Mouse (Mus musculus): Measurements from ENCODE around the gene Postn. TPM values are rescaled to one million over a fixed set of nuclear protein-coding genes. Genes with fewer than 3 reads are reported as not detected.

Gene Postn
- polyA plus RNA-seq, 1 experiment from 2014 or later, result 30.5 TPM

DNA sequence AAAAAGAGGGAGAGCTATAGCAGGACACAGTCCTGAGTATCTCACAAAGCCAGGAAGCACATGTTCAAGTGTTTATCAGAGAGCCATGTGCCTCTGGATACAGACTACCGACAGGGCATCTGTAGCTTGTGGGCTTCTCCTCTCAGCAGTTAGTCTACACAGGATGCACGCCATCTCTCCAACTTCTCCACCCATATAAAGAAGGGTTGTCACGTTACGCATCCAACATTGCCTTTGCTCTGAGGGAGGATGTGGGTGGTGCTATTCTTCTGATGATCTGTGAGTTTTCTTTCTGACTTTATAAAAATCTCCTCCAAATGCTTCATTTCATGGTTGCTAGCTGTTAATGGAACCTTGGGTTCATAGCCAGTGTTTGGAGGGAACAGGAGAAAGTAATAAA is 63.2 kb downstream of the Postn start:
- no peaks in the 10 kb centered on the region for H3K36me3 ChIP-seq (ENCODE audit: control insufficient read depth, insufficient read depth, low read length)
- H3K4me2 ChIP-seq (replicated peaks; ENCODE audit: low read depth, low read length), result no peak overlapping the region
- WGBS, result 92% methylated on average over 4 of the region's 4 CpGs
- no peaks in the 10 kb centered on the region for H3K27me3 ChIP-seq (ENCODE audit: control insufficient read depth, insufficient read depth, low read length)
- DNase-seq (ENCODE audit: low spot score) (no peak), ATAC-seq (ENCODE audit: low FRiP score) (no peak)
- H3K4me3 ChIP-seq (ENCODE audit: low read depth, low read length), result no peak overlapping the region
- H3K27ac ChIP-seq (ENCODE audit: low read depth, low read length), result no peak overlapping the region
- H3K9ac ChIP-seq (ENCODE audit: low read depth, low read length), result no peak overlapping the region
- H3K9me3 ChIP-seq (ENCODE audit: control insufficient read depth, low read length), result no peaks in the 10 kb centered on the region
- H3K4me1 ChIP-seq (replicated peaks; ENCODE audit: control insufficient read depth, insufficient read depth, low read length), result no peaks in the 10 kb centered on the region

GRCm38 (mm10) chr3:54431663-54432062 is 70.8 kb downstream of the Postn start:
- Histone ChIP-seq H3K9me3 (ENCODE audit: control insufficient read depth, low read length) (no peaks in the 10 kb centered on the region), H3K36me3 (ENCODE audit: control insufficient read depth, insufficient read depth, low read length) (no peaks in the 10 kb centered on the region), H3K9ac (ENCODE audit: low read depth, low read length) (no peak overlapping the region), H3K4me3 (ENCODE audit: low read depth, low read length) (no peak overlapping the region), H3K27me3 (ENCODE audit: control insufficient read depth, insufficient read depth, low read length) (no peaks in the 10 kb centered on the region), H3K4me1 (replicated peaks; ENCODE audit: control insufficient read depth, insufficient read depth, low read length) (no peaks in the 10 kb centered on the region), H3K27ac (ENCODE audit: low read depth, low read length) (no peak overlapping the region), H3K4me2 (replicated peaks; ENCODE audit: low read depth, low read length) (no peak overlapping the region)
- no peak for DNase-seq (ENCODE audit: low spot score)
- 92% methylated on average over 4 of the region's 4 CpGs for WGBS
- no peak for ATAC-seq (ENCODE audit: low FRiP score)

GRCm38 (mm10) chr3:54432167-54432566 is 71.3 kb downstream of the Postn start:
- no peak overlapping the region for H3K9ac ChIP-seq (ENCODE audit: low read depth, low read length)
- DNase-seq (ENCODE audit: low spot score) (no peak), ATAC-seq (ENCODE audit: low FRiP score) (no peak)
- no peaks in the 10 kb centered on the region for H3K4me1 ChIP-seq (replicated peaks; ENCODE audit: control insufficient read depth, insufficient read depth, low read length)
- H3K4me2 ChIP-seq (replicated peaks; ENCODE audit: low read depth, low read length), result no peak overlapping the region
- no peak overlapping the region for H3K4me3 ChIP-seq (ENCODE audit: low read depth, low read length)
- WGBS, result 85% methylated on average over 6 of the region's 6 CpGs
- no peaks in the 10 kb centered on the region for H3K27me3 ChIP-seq (ENCODE audit: control insufficient read depth, insufficient read depth, low read length)
- H3K27ac ChIP-seq (ENCODE audit: low read depth, low read length), result no peak overlapping the region
- H3K9me3 ChIP-seq (ENCODE audit: control insufficient read depth, low read length), result no peaks in the 10 kb centered on the region
- no peaks in the 10 kb centered on the region for H3K36me3 ChIP-seq (ENCODE audit: control insufficient read depth, insufficient read depth, low read length)

- WGBS, result 83% methylated on average over 4 of the region's 4 CpGs
These were observed 71.7 kb downstream of the Postn start for GRCm38 (mm10) chr3:54432605-54433004.

DNA sequence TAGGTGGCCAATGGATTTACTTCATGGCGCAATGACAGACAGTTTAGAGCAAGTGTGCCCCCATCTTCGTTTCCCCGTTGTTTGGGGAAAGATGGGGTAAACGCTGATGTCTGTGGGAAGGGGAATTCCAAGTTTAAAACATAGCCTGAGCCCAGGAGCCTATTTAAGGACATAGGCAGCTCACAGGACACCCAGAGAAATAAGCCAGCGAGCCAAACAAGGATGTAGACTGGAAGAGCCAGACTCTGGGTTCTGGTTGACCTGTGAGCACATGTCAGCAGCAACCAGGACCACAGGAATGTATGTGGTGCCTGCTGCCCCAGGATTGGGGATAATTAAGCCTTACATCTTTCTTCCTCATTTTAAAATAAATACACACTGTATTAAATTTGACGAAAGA is 73.7 kb downstream of the Postn start:
- no peaks in the 10 kb centered on the region for H3K4me1 ChIP-seq (replicated peaks; ENCODE audit: control insufficient read depth, insufficient read depth, low read length)
- H3K4me2 ChIP-seq (replicated peaks; ENCODE audit: low read depth, low read length), result no peak overlapping the region
- no peaks in the 10 kb centered on the region for H3K9me3 ChIP-seq (ENCODE audit: control insufficient read depth, low read length)
- no peaks in the 10 kb centered on the region for H3K27me3 ChIP-seq (ENCODE audit: control insufficient read depth, insufficient read depth, low read length)
- no peak overlapping the region for H3K27ac ChIP-seq (ENCODE audit: low read depth, low read length)
- no peak overlapping the region for H3K9ac ChIP-seq (ENCODE audit: low read depth, low read length)
- WGBS, result 93% methylated on average over 6 of the region's 6 CpGs
- no peak overlapping the region for H3K4me3 ChIP-seq (ENCODE audit: low read depth, low read length)
- ATAC-seq (ENCODE audit: low FRiP score) (no peak), DNase-seq (ENCODE audit: low spot score) (no peak)
- no peaks in the 10 kb centered on the region for H3K36me3 ChIP-seq (ENCODE audit: control insufficient read depth, insufficient read depth, low read length)

More at GRCm38 (mm10) chr3:54432605-54433004, 71.7 kb downstream of the Postn start:
- H3K4me1 ChIP-seq (replicated peaks; ENCODE audit: control insufficient read depth, insufficient read depth, low read length), result no peaks in the 10 kb centered on the region
- no peak overlapping the region for H3K4me2 ChIP-seq (replicated peaks; ENCODE audit: low read depth, low read length)
- DNase-seq (ENCODE audit: low spot score), result no peak
- H3K4me3 ChIP-seq (ENCODE audit: low read depth, low read length), result no peak overlapping the region
- H3K27ac ChIP-seq (ENCODE audit: low read depth, low read length), result no peak overlapping the region
- ATAC-seq (ENCODE audit: low FRiP score), result no peak
- H3K9me3 ChIP-seq (ENCODE audit: control insufficient read depth, low read length), result no peaks in the 10 kb centered on the region
- no peaks in the 10 kb centered on the region for H3K36me3 ChIP-seq (ENCODE audit: control insufficient read depth, insufficient read depth, low read length)
- no peak overlapping the region for H3K9ac ChIP-seq (ENCODE audit: low read depth, low read length)
- no peaks in the 10 kb centered on the region for H3K27me3 ChIP-seq (ENCODE audit: control insufficient read depth, insufficient read depth, low read length)

- Histone ChIP-seq H3K27ac (ENCODE audit: low read depth, low read length) (no peak overlapping the region), H3K9me3 (ENCODE audit: control insufficient read depth, low read length) (no peaks in the 10 kb centered on the region), H3K4me2 (replicated peaks; ENCODE audit: low read depth, low read length) (no peak overlapping the region), H3K27me3 (ENCODE audit: control insufficient read depth, insufficient read depth, low read length) (no peaks in the 10 kb centered on the region), H3K36me3 (ENCODE audit: control insufficient read depth, insufficient read depth, low read length) (no peaks in the 10 kb centered on the region), H3K4me3 (ENCODE audit: low read depth, low read length) (no peak overlapping the region), H3K4me1 (replicated peaks; ENCODE audit: control insufficient read depth, insufficient read depth, low read length) (no peaks in the 10 kb centered on the region), H3K9ac (ENCODE audit: low read depth, low read length) (no peak overlapping the region)
- no peak for ATAC-seq (ENCODE audit: low FRiP score)
- 71% methylated on average over 1 of the region's 1 CpGs for WGBS
- DNase-seq (ENCODE audit: low spot score), result no peak
These were observed 75.6 kb downstream of the Postn start for GRCm38 (mm10) chr3:54436373-54436964.

Other genes starting within 250 kb of the Postn start
- gene Trpc4, start 205.1 kb upstream of the Postn start, polyA plus RNA-seq (2014; fragmentation: Nextera tagmentation; extraction: Ambion mirVana), result 0.63 and 0.96 TPM in 2 replicates